Mouse (Mus musculus) bone marrow macrophage, adult 2 months (primary cell): ENCODE measurements around the gene Srp68. TPM values are rescaled to one million over a fixed set of nuclear protein-coding genes. Genes with fewer than 3 reads are reported as not detected.
A peak's percentile ranks its signal among the peaks of the same experiment; 100 is the strongest.

Source experiments
- H3K27ac ChIP-seq: 2 replicates; pipeline ENCODE4 v1.5.1; 2012; ENCODE audit warnings: low read depth, low read length; ENCODE audit not compliant: insufficient read depth
- H3K4me1 ChIP-seq: 2 replicates; pipeline ENCODE4 v1.6.1; 2012; ENCODE audit warnings: low read length; ENCODE audit not compliant: control insufficient read depth, insufficient read depth
- H3K4me3 ChIP-seq: 2 replicates; pipeline ENCODE4 v1.5.1; 2012; ENCODE audit warnings: mild to moderate bottlenecking, low read length, moderate library complexity; ENCODE audit not compliant: insufficient read depth
- CTCF ChIP-seq: IDR thresholded peaks from 2 replicates; pipeline ENCODE4 v1.5.1; 2012; ENCODE audit warnings: low read depth, mild to moderate bottlenecking, low read length, moderate library complexity
- POLR2A ChIP-seq: IDR thresholded peaks from 2 replicates; pipeline ENCODE4 v1.6.1; 2012; ENCODE audit warnings: mild to moderate bottlenecking, low read depth, low read length, borderline replicate concordance
- polyA plus RNA-seq: library from polyadenylated mRNA; stranded (reverse); fragments of >200 nt; gene quantifications from 2 replicates; pipeline ENCODE4 v1.2.4, GENCODE M21; 2012; ENCODE audit not compliant: missing spikeins, insufficient read depth, insufficient read length

Srp68 gene
- polyA plus RNA-seq, 1 experiment, result 43.7 TPM

GRCm38 (mm10) chr11:116210696-116211095 lies 63.3 kb downstream of the Srp68 start:
- no peak overlapping the region for H3K27ac ChIP-seq
- TF ChIP-seq CTCF, result no peak
- no peak for TF ChIP-seq POLR2A
- H3K4me3 ChIP-seq, result no peak overlapping the region
- no peaks in the 10 kb centered on the region for H3K4me1 ChIP-seq

- Histone ChIP-seq H3K4me1 (no peaks in the 10 kb centered on the region), H3K4me3 (no peak overlapping the region), H3K27ac (no peak overlapping the region)
- TF ChIP-seq POLR2A, result no peak
- TF ChIP-seq CTCF, result no peak
These were observed 64.8 kb downstream of the Srp68 start for GRCm38 (mm10) chr11:116209257-116209656.

- H3K4me1 ChIP-seq, result no peaks in the 10 kb centered on the region
- H3K27ac ChIP-seq, result no peak overlapping the region
- TF ChIP-seq POLR2A (no peak), CTCF (no peak)
- no peak overlapping the region for H3K4me3 ChIP-seq
These were observed 65.4 kb downstream of the Srp68 start for GRCm38 (mm10) chr11:116208660-116209059.

DNA sequence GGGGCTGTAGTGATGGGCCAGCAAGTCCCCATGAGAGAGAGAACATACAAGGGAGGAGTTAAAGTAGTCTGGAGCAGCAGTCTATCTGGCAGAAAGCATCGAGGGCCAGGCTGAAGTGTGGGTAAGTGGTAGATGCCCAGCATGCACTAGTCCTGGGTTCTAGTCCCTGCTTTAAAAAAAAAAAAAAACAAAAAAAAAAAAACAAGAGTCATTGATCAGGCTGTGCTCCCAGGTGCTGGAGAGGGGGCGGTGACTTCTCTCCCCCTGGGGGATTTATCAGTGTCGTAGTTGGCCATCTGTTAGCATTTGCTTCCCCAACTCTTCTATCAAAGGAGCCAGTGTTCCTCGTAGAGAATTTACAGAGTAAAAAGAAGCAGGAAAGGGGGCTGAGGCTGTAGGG lies 67.3 kb downstream of the Srp68 start:
- no peak for TF ChIP-seq POLR2A
- no peak for TF ChIP-seq CTCF

DNA sequence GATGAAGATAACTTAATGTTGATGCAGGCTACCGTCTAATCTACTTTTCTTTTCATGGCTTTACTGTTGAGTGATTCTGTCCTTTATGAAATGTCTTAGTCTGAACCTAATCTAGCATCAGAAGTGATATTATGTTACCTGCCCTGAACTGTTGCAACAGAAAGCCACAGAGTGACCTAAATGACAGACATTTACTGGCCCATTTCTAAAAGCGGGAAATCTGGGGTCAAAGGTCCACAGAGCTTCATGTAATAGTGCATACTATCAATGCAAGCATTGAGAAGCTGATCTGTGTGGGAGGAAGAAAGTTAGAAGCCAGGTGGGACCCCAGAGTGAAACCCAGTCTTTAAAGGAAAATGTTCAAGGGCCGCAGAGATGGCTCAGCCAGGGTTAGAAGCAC lies 70.9 kb downstream of the Srp68 start:
- H3K4me1 ChIP-seq, result no peaks in the 10 kb centered on the region
- TF ChIP-seq CTCF, result no peak
- TF ChIP-seq POLR2A, result no peak
- no peak overlapping the region for H3K4me3 ChIP-seq
- no peak overlapping the region for H3K27ac ChIP-seq

More for the DNA sequence above, 67.3 kb downstream of the Srp68 start:
- Histone ChIP-seq H3K4me1 (no peaks in the 10 kb centered on the region), H3K27ac (no peak overlapping the region), H3K4me3 (no peak overlapping the region)

GRCm38 (mm10) chr11:116201151-116201550 lies 72.9 kb downstream of the Srp68 start:
- Histone ChIP-seq H3K4me1 (peaks cover 8% of the 10 kb centered on the region), H3K4me3 (no peak overlapping the region), H3K27ac (no peak overlapping the region)
- TF ChIP-seq POLR2A (no peak), CTCF (no peak)

DNA sequence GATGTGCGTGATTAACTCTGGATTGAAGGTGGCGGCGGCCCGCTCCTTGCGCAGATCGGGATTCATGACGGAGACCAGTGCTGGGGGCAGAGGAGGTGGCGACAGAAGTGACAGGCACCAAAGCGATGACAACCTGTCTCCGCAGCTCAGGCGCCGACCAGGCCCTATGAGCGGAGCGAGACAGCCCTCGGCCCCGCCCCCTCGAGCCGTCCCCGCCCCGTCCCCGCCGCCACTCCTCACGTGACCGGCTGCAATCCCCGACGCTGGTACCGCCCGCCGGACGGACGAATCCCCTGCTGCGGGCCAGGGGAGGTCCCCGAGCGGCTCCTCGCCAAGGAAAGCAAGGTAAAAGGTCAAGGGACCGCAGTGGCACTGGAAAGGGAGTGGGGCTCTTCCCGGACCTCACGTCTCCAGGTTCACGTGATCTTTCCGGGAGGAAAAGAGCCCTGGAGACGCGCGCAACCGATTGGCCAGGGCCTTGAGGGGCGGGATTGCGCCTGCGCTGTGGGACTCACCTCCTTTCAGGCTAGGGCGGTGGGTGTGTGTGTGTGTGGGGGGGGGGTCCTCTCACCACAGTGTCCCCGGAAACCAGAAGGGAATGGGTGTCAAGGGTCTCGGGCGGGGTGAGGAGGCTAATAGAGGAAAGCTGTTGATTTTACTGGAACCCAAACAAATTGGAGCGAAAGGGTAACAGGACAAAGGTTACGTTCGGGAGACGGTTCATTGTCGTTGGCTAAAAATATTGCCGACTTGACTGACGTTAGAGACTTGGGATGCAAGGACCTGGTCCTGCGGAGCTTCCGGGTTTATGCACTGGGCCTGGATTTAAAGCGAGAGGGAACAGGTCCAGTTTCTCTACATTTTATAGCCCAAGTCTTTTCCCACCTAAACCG lies 75.1 kb downstream of the Srp68 start, which contains the start of the genes Ten1 and Acox1:
TSS of gene Ten1 (plus strand) at position 217 of the 893 bp plus-strand sequence.
TSS of gene Acox1 (minus strand) at position 407 of the 893 bp plus-strand sequence.
- TF ChIP-seq POLR2A (peak; percentile 82; the same call in 1 of the 2 replicates), CTCF (no peak)
- Histone ChIP-seq H3K4me3 (peak within 1 kb of the TSS; percentile 70), H3K4me1 (peaks cover 23% of the 10 kb centered on the region), H3K27ac (peak within 1 kb of the TSS; percentile 99)

DNA sequence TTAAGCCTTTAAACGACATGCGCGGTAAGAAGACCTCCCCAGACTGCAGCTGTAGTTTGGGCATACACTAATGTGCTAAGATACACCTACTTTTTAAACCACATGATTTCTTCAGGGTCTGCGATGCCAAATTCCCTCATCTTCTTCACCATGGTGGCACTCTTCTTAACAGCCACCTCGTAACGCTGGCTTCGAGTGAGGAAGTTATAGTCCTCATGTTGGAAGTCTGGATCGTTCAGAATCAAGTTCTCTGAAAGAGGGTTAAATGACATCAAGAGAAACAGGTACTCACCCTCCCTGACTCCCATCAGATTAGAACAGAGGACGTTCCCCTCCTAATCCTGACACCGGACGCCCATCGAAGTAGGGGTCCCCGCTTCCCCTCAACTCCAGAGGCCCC lies 75.9 kb downstream of the Srp68 start:
- TF ChIP-seq CTCF, result no peak
- no peak for TF ChIP-seq POLR2A
- peak overlapping the region; percentile 70 for H3K4me3 ChIP-seq
- H3K4me1 ChIP-seq, result peaks cover 23% of the 10 kb centered on the region
- H3K27ac ChIP-seq, result peak overlapping the region; percentile 69

DNA sequence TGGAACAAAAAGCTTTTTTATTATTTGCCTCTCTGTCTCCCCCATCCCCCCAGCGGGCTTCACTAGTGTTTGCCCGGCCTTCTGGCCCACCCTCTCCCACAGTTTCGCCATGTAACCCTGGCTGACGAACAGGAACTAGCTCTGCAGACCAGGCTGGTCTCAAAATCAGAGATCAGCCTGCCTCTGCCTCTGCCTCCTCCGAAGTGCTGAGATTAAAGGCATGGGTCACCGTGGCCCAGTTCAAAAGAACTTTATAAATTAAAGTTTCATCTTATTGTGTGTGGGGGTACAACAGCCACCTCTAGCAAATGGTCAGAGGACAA lies 76.5 kb downstream of the Srp68 start:
- H3K4me1 ChIP-seq, result peaks cover 23% of the 10 kb centered on the region
- peak overlapping the region; percentile 29 for H3K4me3 ChIP-seq
- TF ChIP-seq POLR2A, result no peak
- no peak for TF ChIP-seq CTCF
- H3K27ac ChIP-seq, result no peak overlapping the region

DNA sequence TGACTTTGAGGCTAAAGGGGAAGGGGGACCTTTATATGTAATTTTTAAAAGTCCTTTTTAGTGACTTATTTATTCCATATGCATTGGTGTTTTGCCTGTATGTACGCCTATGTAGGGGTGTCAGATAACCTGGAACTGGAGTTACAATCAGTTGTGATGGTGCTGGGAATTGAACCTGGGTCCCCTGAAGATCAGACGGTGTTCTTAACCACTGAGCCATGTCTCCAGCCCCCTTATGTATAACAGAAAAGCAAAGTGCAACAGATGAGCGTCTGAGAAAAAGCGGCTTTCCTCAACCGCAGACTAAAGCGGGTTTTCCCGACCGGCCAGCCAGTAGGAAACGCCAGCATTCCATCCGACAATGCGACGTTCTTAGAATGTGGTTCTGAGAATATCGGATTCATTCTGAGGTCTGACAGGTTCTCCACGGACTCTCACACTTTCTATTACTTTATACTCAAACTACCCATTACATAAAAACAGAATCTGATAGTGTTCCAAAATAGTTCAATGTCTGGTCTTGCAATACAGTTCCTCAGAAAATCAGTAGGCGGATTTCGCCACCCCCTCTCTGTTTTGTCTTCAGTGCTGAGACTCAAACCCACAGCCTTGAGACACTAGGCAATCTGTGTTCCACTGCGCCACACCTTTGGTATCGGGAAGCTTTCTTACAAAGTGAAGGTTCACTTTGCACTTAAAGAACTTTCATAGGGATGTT lies 77.0 kb downstream of the Srp68 start:
- no peak overlapping the region for H3K4me3 ChIP-seq
- no peak overlapping the region for H3K27ac ChIP-seq
- H3K4me1 ChIP-seq, result peaks cover 23% of the 10 kb centered on the region
- no peak for TF ChIP-seq CTCF
- TF ChIP-seq POLR2A, result no peak
